Mouse (Mus musculus) C2C12 (cell line): ENCODE measurements around the gene Fryl. TPM values are rescaled to one million over a fixed set of nuclear protein-coding genes. Genes with fewer than 3 reads are reported as not detected.

ENCODE experiments used
- H3K27me3 ChIP-seq: one replicate; pipeline ENCODE4 v1.6.1; 2011; ENCODE audit not compliant: control insufficient read depth, insufficient read depth, insufficient read length
- H3K36me3 ChIP-seq: one replicate; pipeline ENCODE4 v1.6.1; 2011; ENCODE audit not compliant: control insufficient read depth, insufficient read depth
- H3K4me3 ChIP-seq: one replicate; pipeline ENCODE4 v1.5.1; 2011; ENCODE audit warnings: mild to moderate bottlenecking, control low read depth; ENCODE audit not compliant: poor library complexity, insufficient read depth, severe bottlenecking
- H3K79me2 ChIP-seq: one replicate; pipeline ENCODE4 v1.6.1; 2011; ENCODE audit not compliant: control insufficient read depth, insufficient read depth
- H3K79me3 ChIP-seq: one replicate; pipeline ENCODE4 v1.6.1; 2011; ENCODE audit warnings: low read depth, control low read depth
- H3ac ChIP-seq: one replicate; pipeline ENCODE3; 2011; ENCODE audit warnings: low read depth; ENCODE audit not compliant: control insufficient read depth, insufficient read length
- CEBPB ChIP-seq: IDR thresholded peaks from one replicate; pipeline ENCODE4 v1.6.1; 2011; ENCODE audit warnings: low read depth, mild to moderate bottlenecking, control low read depth, moderate library complexity
- CTCF ChIP-seq: IDR thresholded peaks from one replicate; pipeline ENCODE4 v1.5.1; 2011; ENCODE audit not compliant: control insufficient read depth, insufficient read depth, insufficient read length
- FOSL1 ChIP-seq: IDR thresholded peaks from one replicate; pipeline ENCODE4 v1.8.0; 2011; ENCODE audit warnings: mild to moderate bottlenecking, low read length; ENCODE audit not compliant: poor library complexity, insufficient read depth, severe bottlenecking
- MAX ChIP-seq: IDR thresholded peaks from one replicate; pipeline ENCODE4 v1.6.1; 2011; ENCODE audit warnings: mild to moderate bottlenecking, control low read depth
- MYOD1 ChIP-seq: IDR thresholded peaks from one replicate; pipeline ENCODE4 v1.6.1; 2011; ENCODE audit warnings: low read depth; ENCODE audit not compliant: control insufficient read depth, insufficient read length
- MYOG ChIP-seq: IDR thresholded peaks from one replicate; pipeline ENCODE4 v1.6.1; 2011; ENCODE audit not compliant: control insufficient read depth, insufficient read length; ENCODE audit errors: extremely low read depth
- USF1 ChIP-seq: IDR thresholded peaks from one replicate; pipeline ENCODE4 v1.6.1; 2011; ENCODE audit warnings: low read depth, mild to moderate bottlenecking, control low read depth, moderate library complexity
- polyA plus RNA-seq: library from polyadenylated mRNA; unstranded; fragments of >200 nt; fragmentation: generic; extraction: Trizol; gene quantifications from one replicate; pipeline ENCODE4 v1.2.1, GENCODE M21; 2012; ENCODE audit warnings: missing spikeins

Fryl gene
- polyA plus RNA-seq, 1 experiment, result 13.2 TPM

GRCm38 (mm10) chr5:73193627-73194026 lies 62.8 kb downstream of the Fryl start:
- H3K4me3 ChIP-seq, result no peak overlapping the region
- no peaks in the 10 kb centered on the region for H3K79me2 ChIP-seq
- H3K36me3 ChIP-seq, result peaks cover 19% of the 10 kb centered on the region
- H3ac ChIP-seq, result no peak overlapping the region
- H3K27me3 ChIP-seq, result no peaks in the 10 kb centered on the region
- H3K79me3 ChIP-seq, result peaks cover 4% of the 10 kb centered on the region
- TF ChIP-seq MAX (no peak), USF1 (no peak), CTCF (no peak), MYOD1 (no peak), FOSL1 (no peak), MYOG (no peak), CEBPB (no peak)

GRCm38 (mm10) chr5:73192870-73193576 lies 63.4 kb downstream of the Fryl start:
- H3ac ChIP-seq, result no peak overlapping the region
- no peaks in the 10 kb centered on the region for H3K79me2 ChIP-seq
- H3K36me3 ChIP-seq, result peaks cover 19% of the 10 kb centered on the region
- TF ChIP-seq MAX (no peak), CEBPB (no peak), CTCF (no peak), USF1 (no peak), FOSL1 (no peak), MYOG (no peak), MYOD1 (no peak)
- H3K27me3 ChIP-seq, result no peaks in the 10 kb centered on the region
- peaks cover 4% of the 10 kb centered on the region for H3K79me3 ChIP-seq
- H3K4me3 ChIP-seq, result no peak overlapping the region

- H3K79me2 ChIP-seq, result peaks cover 9% of the 10 kb centered on the region
- peaks cover 19% of the 10 kb centered on the region for H3K36me3 ChIP-seq
- peaks cover 8% of the 10 kb centered on the region for H3K79me3 ChIP-seq
- H3K4me3 ChIP-seq, result no peak overlapping the region
- H3ac ChIP-seq, result no peak overlapping the region
- no peaks in the 10 kb centered on the region for H3K27me3 ChIP-seq
- TF ChIP-seq MYOD1 (no peak), FOSL1 (no peak), CEBPB (no peak), MYOG (no peak), USF1 (no peak), MAX (no peak), CTCF (no peak)
These were observed 64.7 kb downstream of the Fryl start for GRCm38 (mm10) chr5:73191765-73192164.

GRCm38 (mm10) chr5:73190164-73190563 lies 66.3 kb downstream of the Fryl start:
- TF ChIP-seq MAX (no peak), MYOD1 (no peak), CEBPB (no peak), CTCF (no peak), USF1 (no peak), MYOG (no peak), FOSL1 (no peak)
- Histone ChIP-seq H3K4me3 (no peak overlapping the region), H3K79me3 (peaks cover 14% of the 10 kb centered on the region), H3K36me3 (peaks cover 17% of the 10 kb centered on the region), H3K27me3 (no peaks in the 10 kb centered on the region), H3ac (no peak overlapping the region), H3K79me2 (peaks cover 20% of the 10 kb centered on the region)

- no peak for TF ChIP-seq CEBPB
- no peak for TF ChIP-seq CTCF
- no peak for TF ChIP-seq USF1
- no peak for TF ChIP-seq FOSL1
- TF ChIP-seq MAX, result no peak
- no peak for TF ChIP-seq MYOD1
- no peak for TF ChIP-seq MYOG
- no peak overlapping the region for H3K4me3 ChIP-seq
- H3ac ChIP-seq, result no peak overlapping the region
- H3K79me3 ChIP-seq, result peaks cover 17% of the 10 kb centered on the region
- H3K27me3 ChIP-seq, result no peaks in the 10 kb centered on the region
- H3K36me3 ChIP-seq, result peaks cover 12% of the 10 kb centered on the region
- peaks cover 25% of the 10 kb centered on the region for H3K79me2 ChIP-seq
These were observed 66.8 kb downstream of the Fryl start for GRCm38 (mm10) chr5:73189443-73190160.

GRCm38 (mm10) chr5:73188576-73188975 lies 67.8 kb downstream of the Fryl start:
- TF ChIP-seq USF1 (no peak), MYOD1 (no peak), CTCF (no peak), MAX (no peak), CEBPB (no peak), MYOG (no peak), FOSL1 (no peak)
- Histone ChIP-seq H3K79me3 (peaks cover 17% of the 10 kb centered on the region), H3K4me3 (no peak overlapping the region), H3K27me3 (no peaks in the 10 kb centered on the region), H3K36me3 (peaks cover 11% of the 10 kb centered on the region), H3ac (no peak overlapping the region), H3K79me2 (peaks cover 25% of the 10 kb centered on the region)
